Mouse (Mus musculus) liver, embryonic 11.5 days (tissue): ENCODE results near the gene Rftn1. TPM values are rescaled to one million over a fixed set of nuclear protein-coding genes. Genes with fewer than 3 reads are reported as not detected.

Source experiments
- ATAC-seq: fragments of 200-750 bp; cut with Nextera tagmentation; replicated peaks from 2 replicates; pipeline ENCODE4 v1.8.0; 2017; ENCODE audit warnings: moderate number of reproducible peaks, mild to moderate bottlenecking, moderate TSS enrichment, moderate library complexity; ENCODE audit not compliant: low FRiP score
- DNase-seq: peaks from one replicate; pipeline ENCODE4 v3.0.0-alpha.2; 2017; ENCODE audit warnings: low spot score
- H3K27ac ChIP-seq: fragments of 300-500 bp; sonication (generic); 2 replicates; pipeline ENCODE4 v1.5.1; 2014; ENCODE audit warnings: mild to moderate bottlenecking, low read depth, low read length, control low read depth
- H3K27me3 ChIP-seq: fragments of 300-500 bp; sonication (generic); replicated peaks from 2 replicates; pipeline ENCODE4 v1.6.1; 2014; ENCODE audit warnings: low read length, mixed read lengths; ENCODE audit not compliant: control insufficient read depth, insufficient read depth
- H3K36me3 ChIP-seq: fragments of 300-500 bp; sonication (generic); 2 replicates; pipeline ENCODE4 v1.6.1; 2014; ENCODE audit warnings: mild to moderate bottlenecking, low read length, moderate library complexity, mixed read lengths; ENCODE audit not compliant: control insufficient read depth, insufficient read depth
- H3K4me1 ChIP-seq: fragments of 300-500 bp; sonication (generic); replicated peaks from 2 replicates; pipeline ENCODE4 v1.6.1; 2014; ENCODE audit warnings: low read length, mixed read lengths; ENCODE audit not compliant: control insufficient read depth, insufficient read depth
- H3K4me2 ChIP-seq: fragments of 300-500 bp; sonication (generic); 2 replicates; pipeline ENCODE4 v1.6.1; 2014; ENCODE audit warnings: mild to moderate bottlenecking, control low read depth, moderate library complexity
- H3K4me3 ChIP-seq: fragments of 300-500 bp; sonication (generic); 2 replicates; pipeline ENCODE4 v1.5.1; 2014; ENCODE audit warnings: low read depth, low read length, control low read depth
- H3K9ac ChIP-seq: fragments of 300-500 bp; sonication (generic); 2 replicates; pipeline ENCODE4 v1.6.1; 2014; ENCODE audit warnings: low read depth, low read length, control low read depth
- H3K9me3 ChIP-seq: fragments of 300-500 bp; sonication (generic); 2 replicates; pipeline ENCODE4 v1.6.1; 2016; ENCODE audit warnings: low read length, inconsistent platforms, mixed read lengths; ENCODE audit not compliant: control insufficient read depth
- WGBS: fragments of 180-500 bp; shearing (Covaris S2); extraction: QIAGEN DNeasy Blood & Tissue Kit; methylation state at CpG from one replicate; pipeline ENCODE4 v1.1.7; 2014; 5-methylcytosine and 5-hydroxymethylcytosine counted together
- polyA plus RNA-seq: library from polyadenylated mRNA; unstranded; fragments of >200 nt; fragmentation: Nextera tagmentation; extraction: Ambion mirVana; gene quantifications from 2 replicates; pipeline ENCODE4 v1.2.1, GENCODE M21; 2014

Gene Rftn1
- polyA plus RNA-seq, 1 experiment from 2014 or later, result 12.8 TPM

- Histone ChIP-seq H3K27me3 (no peaks in the 10 kb centered on the region), H3K36me3 (no peaks in the 10 kb centered on the region), H3K9ac (peak overlapping the region; percentile 51), H3K27ac (peak overlapping the region; percentile 95), H3K4me1 (peaks cover 25% of the 10 kb centered on the region), H3K4me3 (no peak overlapping the region), H3K9me3 (no peaks in the 10 kb centered on the region), H3K4me2 (peak overlapping the region; percentile 35)
- 73% methylated on average over 3 of the region's 3 CpGs for WGBS
- DNase-seq (no peak), ATAC-seq (no peak)
Measured at GRCm38 (mm10) chr17:50019819-50020210, 170.7 kb downstream of the Rftn1 start.

- peak; percentile 87 for ATAC-seq
- no peaks in the 10 kb centered on the region for H3K27me3 ChIP-seq
- peak overlapping the region; percentile 51 for H3K9ac ChIP-seq
- H3K9me3 ChIP-seq, result no peaks in the 10 kb centered on the region
- H3K4me2 ChIP-seq, result peak overlapping the region; percentile 19; the same call in 1 of the 2 replicates
- peak; percentile 51 for DNase-seq
- H3K4me3 ChIP-seq, result no peak overlapping the region
- 58% methylated on average over 5 of the region's 5 CpGs for WGBS
- H3K36me3 ChIP-seq, result no peaks in the 10 kb centered on the region
- peak overlapping the region; percentile 95 for H3K27ac ChIP-seq
- peaks cover 25% of the 10 kb centered on the region for H3K4me1 ChIP-seq
Measured at GRCm38 (mm10) chr17:50019090-50019489, 171.4 kb downstream of the Rftn1 start.

GRCm38 (mm10) chr17:50014708-50015107 lies 175.8 kb downstream of the Rftn1 start:
- no peak overlapping the region for H3K27ac ChIP-seq
- H3K27me3 ChIP-seq, result no peaks in the 10 kb centered on the region
- DNase-seq, result no peak
- 71% methylated on average over 9 of the region's 9 CpGs for WGBS
- no peak overlapping the region for H3K4me3 ChIP-seq
- H3K36me3 ChIP-seq, result no peaks in the 10 kb centered on the region
- no peak for ATAC-seq
- no peaks in the 10 kb centered on the region for H3K9me3 ChIP-seq
- no peak overlapping the region for H3K9ac ChIP-seq
- no peak overlapping the region for H3K4me2 ChIP-seq
- peaks cover 20% of the 10 kb centered on the region for H3K4me1 ChIP-seq

- Histone ChIP-seq H3K9ac (no peak overlapping the region), H3K4me2 (no peak overlapping the region), H3K27ac (no peak overlapping the region), H3K4me3 (no peak overlapping the region), H3K4me1 (peaks cover 11% of the 10 kb centered on the region), H3K36me3 (no peaks in the 10 kb centered on the region), H3K9me3 (no peaks in the 10 kb centered on the region), H3K27me3 (no peaks in the 10 kb centered on the region)
- DNase-seq, result no peak
- WGBS, result 80% methylated on average over 2 of the region's 2 CpGs
- ATAC-seq, result no peak
Measured at GRCm38 (mm10) chr17:50013848-50014247, 176.6 kb downstream of the Rftn1 start.

GRCm38 (mm10) chr17:50010096-50010495 lies 180.4 kb downstream of the Rftn1 start:
- Histone ChIP-seq H3K4me3 (no peak overlapping the region), H3K4me1 (peaks cover 19% of the 10 kb centered on the region), H3K27me3 (no peaks in the 10 kb centered on the region), H3K36me3 (no peaks in the 10 kb centered on the region), H3K4me2 (no peak overlapping the region), H3K9ac (no peak overlapping the region), H3K27ac (no peak overlapping the region), H3K9me3 (no peaks in the 10 kb centered on the region)
- no peak for ATAC-seq
- no peak for DNase-seq
- 34% methylated on average over 4 of the region's 4 CpGs for WGBS

GRCm38 (mm10) chr17:50006721-50007351 lies 183.6 kb downstream of the Rftn1 start:
- Histone ChIP-seq H3K27me3 (no peaks in the 10 kb centered on the region), H3K4me2 (no peak overlapping the region), H3K9me3 (no peaks in the 10 kb centered on the region), H3K27ac (no peak overlapping the region), H3K9ac (no peak overlapping the region), H3K4me3 (no peak overlapping the region), H3K4me1 (peaks cover 19% of the 10 kb centered on the region), H3K36me3 (no peaks in the 10 kb centered on the region)
- WGBS, result 32% methylated on average over 9 of the region's 9 CpGs
- DNase-seq (no peak), ATAC-seq (no peak)

GRCm38 (mm10) chr17:50006338-50006720 lies 184.1 kb downstream of the Rftn1 start:
- Histone ChIP-seq H3K9ac (no peak overlapping the region), H3K27me3 (no peaks in the 10 kb centered on the region), H3K4me3 (no peak overlapping the region), H3K27ac (no peak overlapping the region), H3K4me1 (peaks cover 19% of the 10 kb centered on the region), H3K4me2 (no peak overlapping the region), H3K36me3 (no peaks in the 10 kb centered on the region), H3K9me3 (no peaks in the 10 kb centered on the region)
- WGBS, result 55% methylated on average over 7 of the region's 7 CpGs
- ATAC-seq, result no peak
- no peak for DNase-seq

- Histone ChIP-seq H3K4me3 (no peak overlapping the region), H3K4me2 (no peak overlapping the region), H3K27me3 (no peaks in the 10 kb centered on the region), H3K9ac (no peak overlapping the region), H3K9me3 (no peaks in the 10 kb centered on the region), H3K36me3 (no peaks in the 10 kb centered on the region), H3K4me1 (peaks cover 12% of the 10 kb centered on the region), H3K27ac (no peak overlapping the region)
- ATAC-seq (no peak), DNase-seq (no peak)
- WGBS, result 79% methylated on average over 4 of the region's 4 CpGs
Measured at GRCm38 (mm10) chr17:50003156-50003555, 187.3 kb downstream of the Rftn1 start.

GRCm38 (mm10) chr17:50002171-50002570 lies 188.3 kb downstream of the Rftn1 start:
- DNase-seq (no peak), ATAC-seq (no peak)
- H3K27me3 ChIP-seq, result no peaks in the 10 kb centered on the region
- H3K9ac ChIP-seq, result no peak overlapping the region
- H3K4me3 ChIP-seq, result no peak overlapping the region
- H3K9me3 ChIP-seq, result no peaks in the 10 kb centered on the region
- H3K27ac ChIP-seq, result no peak overlapping the region
- peaks cover 9% of the 10 kb centered on the region for H3K4me1 ChIP-seq
- no peaks in the 10 kb centered on the region for H3K36me3 ChIP-seq
- WGBS, result 74% methylated on average over 3 of the region's 3 CpGs
- no peak overlapping the region for H3K4me2 ChIP-seq
